Mouse (Mus musculus): Measurements from ENCODE around the gene Spsb4. TPM values are rescaled to one million over a fixed set of nuclear protein-coding genes. Genes with fewer than 3 reads are reported as not detected.

Spsb4 gene
- polyA plus RNA-seq, 1 experiment from 2014 or later: 1.2 TPM

DNA sequence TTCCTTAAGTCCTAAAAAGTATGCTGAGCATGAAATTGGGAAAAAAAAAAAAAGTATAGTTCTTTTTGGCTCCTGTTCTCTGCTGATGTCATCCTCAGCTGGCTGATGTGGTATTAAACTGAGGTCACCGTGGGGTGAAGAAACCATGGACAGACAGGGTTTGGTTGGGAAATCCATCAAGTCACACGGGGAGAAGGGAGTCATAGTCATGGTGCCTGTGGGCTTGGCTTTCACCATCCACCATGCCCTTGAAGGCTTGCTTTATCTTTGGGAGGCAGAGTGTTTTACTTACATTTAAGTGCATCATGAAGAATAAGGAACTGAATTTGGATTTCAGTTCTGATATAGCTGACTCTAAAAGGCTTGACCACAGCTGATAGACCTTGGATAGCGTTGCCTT lies 19.4 kb upstream of the Spsb4 start:
- H3K27me3 ChIP-seq: peaks cover 8% of the 10 kb centered on the region; the same call in 1 of the 2 replicates
- H3K4me1 ChIP-seq (replicated peaks): no peaks in the 10 kb centered on the region
- H3K9me3 ChIP-seq (replicated peaks): no peaks in the 10 kb centered on the region
- no peak for ATAC-seq (ENCODE audit: insufficient read depth)
- no peak overlapping the region for H3K4me3 ChIP-seq (replicated peaks)
- no peak overlapping the region for H3K27ac ChIP-seq (replicated peaks)
- no peak overlapping the region for H3K4me2 ChIP-seq
- 67% methylated on average over 3 of the region's 3 CpGs for WGBS (ENCODE audit: insufficient replicate concordance)
- no peaks in the 10 kb centered on the region for H3K36me3 ChIP-seq (replicated peaks)
- H3K9ac ChIP-seq: no peak overlapping the region

DNA sequence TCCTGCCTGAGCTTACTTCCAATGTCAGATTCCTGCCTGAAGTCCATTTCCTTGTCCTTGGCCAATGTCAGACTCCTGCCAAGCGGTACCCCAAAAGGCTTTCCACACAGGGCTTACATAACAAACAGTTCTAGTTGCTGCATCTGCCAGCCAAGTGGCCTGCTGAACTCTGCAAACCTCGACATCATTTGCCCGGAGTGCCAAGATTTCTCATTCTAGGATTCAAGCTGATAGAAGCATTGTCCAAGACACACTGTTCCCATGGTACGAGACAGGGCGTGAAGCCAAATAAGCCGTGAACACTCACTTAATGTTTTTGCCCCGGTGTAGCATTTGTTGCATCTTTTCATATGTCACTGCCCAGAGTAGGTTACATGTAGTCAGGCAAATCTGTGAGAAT lies 18.0 kb upstream of the Spsb4 start:
- Histone ChIP-seq H3K4me2 (no peak overlapping the region), H3K9ac (no peak overlapping the region), H3K4me1 (replicated peaks) (no peaks in the 10 kb centered on the region), H3K9me3 (replicated peaks) (no peaks in the 10 kb centered on the region), H3K27ac (replicated peaks) (no peak overlapping the region), H3K36me3 (replicated peaks) (no peaks in the 10 kb centered on the region), H3K27me3 (peaks cover 8% of the 10 kb centered on the region; the same call in 1 of the 2 replicates), H3K4me3 (replicated peaks) (no peak overlapping the region)
- 74% methylated on average over 7 of the region's 7 CpGs for WGBS (ENCODE audit: insufficient replicate concordance)
- ATAC-seq (ENCODE audit: insufficient read depth): no peak

- no peak for ATAC-seq (ENCODE audit: insufficient read depth)
- 54% methylated on average over 12 of the region's 12 CpGs for whole genome bisulfite sequencing (ENCODE audit: insufficient replicate concordance)
- H3K27me3 ChIP-seq: peaks cover 4% of the 10 kb centered on the region; the same call in 1 of the 2 replicates
- H3K4me3 ChIP-seq (replicated peaks): no peak overlapping the region
- no peaks in the 10 kb centered on the region for H3K36me3 ChIP-seq (replicated peaks)
- no peaks in the 10 kb centered on the region for H3K9me3 ChIP-seq (replicated peaks)
- H3K9ac ChIP-seq: no peak overlapping the region
- no peak overlapping the region for H3K27ac ChIP-seq (replicated peaks)
- no peak overlapping the region for H3K4me2 ChIP-seq
- no peaks in the 10 kb centered on the region for H3K4me1 ChIP-seq (replicated peaks)
These were observed 8.7 kb upstream of the Spsb4 start for GRCm38 (mm10) chr9:97027361-97027760.

- H3K9me3 ChIP-seq (replicated peaks): no peaks in the 10 kb centered on the region
- H3K36me3 ChIP-seq (replicated peaks): no peaks in the 10 kb centered on the region
- no peak overlapping the region for H3K4me2 ChIP-seq
- no peak overlapping the region for H3K4me3 ChIP-seq (replicated peaks)
- H3K27me3 ChIP-seq: peaks cover 4% of the 10 kb centered on the region; the same call in 1 of the 2 replicates
- no peak for ATAC-seq (ENCODE audit: insufficient read depth)
- H3K4me1 ChIP-seq (replicated peaks): no peaks in the 10 kb centered on the region
- H3K9ac ChIP-seq: no peak overlapping the region
- H3K27ac ChIP-seq (replicated peaks): no peak overlapping the region
- 64% methylated on average over 4 of the region's 4 CpGs for WGBS (ENCODE audit: insufficient replicate concordance)
These were observed 7.4 kb upstream of the Spsb4 start for GRCm38 (mm10) chr9:97026006-97026405.

DNA sequence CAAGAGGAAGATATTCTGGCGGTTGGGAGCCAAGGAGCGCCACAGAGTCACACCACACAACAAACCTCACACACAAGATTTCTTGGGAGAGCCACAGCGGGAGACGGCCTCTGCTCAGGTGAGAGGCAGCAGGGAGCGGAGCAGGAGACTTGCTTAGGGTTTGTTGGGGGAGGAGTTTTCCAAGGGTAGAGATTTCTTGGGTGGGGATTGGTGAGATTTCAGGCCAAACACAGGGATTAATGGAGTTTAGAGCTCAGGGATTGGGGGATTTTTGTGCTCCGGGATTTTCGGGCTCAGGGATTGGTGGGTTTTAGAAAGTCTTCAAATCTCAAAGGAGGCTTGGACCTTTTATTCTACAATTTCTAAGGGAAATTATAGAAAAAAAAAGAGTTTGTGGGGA lies 5.8 kb upstream of the Spsb4 start:
- Histone ChIP-seq H3K36me3 (replicated peaks) (no peaks in the 10 kb centered on the region), H3K27me3 (peaks cover 15% of the 10 kb centered on the region), H3K9ac (no peak overlapping the region), H3K9me3 (replicated peaks) (no peaks in the 10 kb centered on the region), H3K27ac (replicated peaks) (no peak overlapping the region), H3K4me3 (replicated peaks) (no peak overlapping the region), H3K4me1 (replicated peaks) (no peaks in the 10 kb centered on the region), H3K4me2 (no peak overlapping the region)
- no peak for ATAC-seq (ENCODE audit: insufficient read depth)
- WGBS (ENCODE audit: insufficient replicate concordance): 60% methylated on average over 7 of the region's 7 CpGs

DNA sequence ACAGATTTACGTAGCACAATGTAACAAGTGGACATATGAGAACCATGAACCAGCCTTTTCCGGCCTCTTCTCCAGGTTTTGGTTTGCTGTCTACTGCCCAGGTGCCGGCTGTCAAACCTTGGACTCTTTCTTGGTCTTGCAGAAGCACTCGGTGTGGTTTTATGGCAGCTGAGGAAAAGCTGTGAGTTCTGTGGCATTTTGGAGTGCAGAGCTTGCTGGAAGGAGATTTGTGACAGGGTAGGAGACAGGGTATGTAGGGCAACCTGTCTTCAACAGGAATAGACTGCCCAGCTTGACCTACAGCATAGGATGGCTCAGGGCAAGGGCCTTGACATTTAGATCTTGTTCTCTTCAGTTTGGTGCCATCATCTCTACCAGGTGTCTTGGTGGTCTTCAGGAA lies 4.3 kb upstream of the Spsb4 start:
- WGBS (ENCODE audit: insufficient replicate concordance): 67% methylated on average over 4 of the region's 4 CpGs
- no peak overlapping the region for H3K4me2 ChIP-seq
- ATAC-seq (ENCODE audit: insufficient read depth): no peak
- no peak overlapping the region for H3K9ac ChIP-seq
- H3K27me3 ChIP-seq: peaks cover 30% of the 10 kb centered on the region
- no peaks in the 10 kb centered on the region for H3K9me3 ChIP-seq (replicated peaks)
- no peak overlapping the region for H3K27ac ChIP-seq (replicated peaks)
- no peaks in the 10 kb centered on the region for H3K36me3 ChIP-seq (replicated peaks)
- H3K4me3 ChIP-seq (replicated peaks): no peak overlapping the region
- H3K4me1 ChIP-seq (replicated peaks): no peaks in the 10 kb centered on the region; the same call in 1 of the 2 replicates

DNA sequence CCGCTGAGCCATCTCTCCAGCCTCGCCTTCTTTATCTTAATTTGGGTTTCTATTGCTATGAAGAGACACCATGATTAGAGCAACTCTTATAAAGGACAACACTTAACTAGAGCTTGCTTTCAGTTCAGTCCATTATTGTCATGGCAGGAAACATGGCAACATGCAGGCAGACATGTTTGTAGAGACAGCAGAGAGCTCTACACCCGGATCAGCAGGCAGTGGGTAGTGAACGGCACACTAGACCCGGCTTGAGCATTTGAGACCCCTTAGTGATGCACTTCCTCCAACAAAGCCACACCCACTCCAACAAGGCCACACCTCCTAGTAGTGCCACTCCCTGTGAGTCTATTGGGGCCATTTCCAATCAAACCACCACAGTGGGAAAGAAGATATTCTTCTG lies 3.7 kb upstream of the Spsb4 start:
- Histone ChIP-seq H3K4me1 (replicated peaks) (no peaks in the 10 kb centered on the region; the same call in 1 of the 2 replicates), H3K4me3 (replicated peaks) (no peak overlapping the region), H3K9me3 (replicated peaks) (no peaks in the 10 kb centered on the region), H3K36me3 (replicated peaks) (no peaks in the 10 kb centered on the region), H3K9ac (no peak overlapping the region), H3K27ac (replicated peaks) (no peak overlapping the region), H3K4me2 (no peak overlapping the region), H3K27me3 (peaks cover 35% of the 10 kb centered on the region)
- no peak for ATAC-seq (ENCODE audit: insufficient read depth)
- WGBS (ENCODE audit: insufficient replicate concordance): 66% methylated on average over 5 of the region's 5 CpGs

DNA sequence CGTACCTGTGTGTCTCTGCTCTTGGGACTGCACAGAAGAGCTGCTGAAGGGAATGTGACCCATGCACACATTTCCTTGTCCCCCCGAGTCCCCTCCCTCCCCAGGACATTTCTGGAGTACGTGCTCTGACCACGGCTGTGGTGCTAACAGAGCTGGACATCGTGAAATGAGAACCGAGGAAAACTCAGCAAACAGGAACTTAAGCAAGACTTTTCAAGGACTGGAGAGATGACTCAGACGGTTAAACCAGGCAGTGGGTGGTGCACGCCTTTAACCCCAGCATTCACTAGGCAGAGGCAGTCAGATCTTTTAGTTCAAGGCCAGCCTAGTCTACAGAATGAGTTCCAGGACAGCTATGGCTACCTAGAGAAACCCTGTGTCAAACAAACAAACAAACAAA lies 1.5 kb upstream of the Spsb4 start:
- peaks cover 53% of the 10 kb centered on the region for H3K27me3 ChIP-seq
- no peak for ATAC-seq (ENCODE audit: insufficient read depth)
- WGBS (ENCODE audit: insufficient replicate concordance): 27% methylated on average over 8 of the region's 8 CpGs

GRCm38 (mm10) chr9:97019686-97020085 lies 1.0 kb upstream of the Spsb4 start:
- Histone ChIP-seq H3K4me3 (replicated peaks) (no peak overlapping the region), H3K4me1 (replicated peaks) (peaks cover 2% of the 10 kb centered on the region; the same call in 1 of the 2 replicates), H3K27ac (replicated peaks) (no peak overlapping the region), H3K9me3 (replicated peaks) (no peaks in the 10 kb centered on the region), H3K27me3 (peaks cover 53% of the 10 kb centered on the region), H3K4me2 (no peak overlapping the region), H3K9ac (no peak overlapping the region), H3K36me3 (replicated peaks) (no peaks in the 10 kb centered on the region)
- no peak for ATAC-seq (ENCODE audit: insufficient read depth)
- 48% methylated on average over 2 of the region's 2 CpGs for WGBS (ENCODE audit: insufficient replicate concordance)

More for the DNA sequence above, 1.5 kb upstream of the Spsb4 start:
- H3K9ac ChIP-seq: no peak overlapping the region
- H3K9me3 ChIP-seq (replicated peaks): no peaks in the 10 kb centered on the region
- peaks cover 2% of the 10 kb centered on the region; the same call in 1 of the 2 replicates for H3K4me1 ChIP-seq (replicated peaks)
- H3K4me2 ChIP-seq: no peak overlapping the region
- no peak overlapping the region for H3K4me3 ChIP-seq (replicated peaks)
- H3K27ac ChIP-seq (replicated peaks): no peak overlapping the region
- H3K36me3 ChIP-seq (replicated peaks): no peaks in the 10 kb centered on the region

DNA sequence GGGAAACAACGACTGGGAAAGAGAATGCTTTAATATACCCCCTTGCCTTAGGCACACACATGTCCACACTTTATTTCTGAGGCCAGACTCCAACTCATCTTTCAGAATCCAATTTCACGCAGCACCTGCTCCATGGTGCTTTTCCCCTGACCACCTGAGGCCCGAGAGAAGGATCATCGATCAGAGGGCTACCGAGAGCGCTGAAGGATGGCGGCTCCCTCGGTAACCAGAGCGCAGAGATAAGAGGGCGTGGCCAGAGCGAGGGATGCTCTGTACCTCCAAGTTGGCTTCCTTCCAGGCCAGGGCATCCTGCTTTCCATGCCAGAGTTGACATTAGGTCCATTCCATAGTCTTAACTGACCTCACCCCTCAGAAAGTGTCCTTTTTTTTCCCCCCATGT lies 588 bp upstream of the Spsb4 start:
- peak overlapping the region; percentile 72 for H3K4me2 ChIP-seq
- peaks cover 2% of the 10 kb centered on the region; the same call in 1 of the 2 replicates for H3K4me1 ChIP-seq (replicated peaks)
- H3K9ac ChIP-seq: no peak overlapping the region
- H3K27me3 ChIP-seq: peaks cover 53% of the 10 kb centered on the region
- H3K36me3 ChIP-seq (replicated peaks): no peaks in the 10 kb centered on the region
- peak overlapping the region; percentile 49; the same call in 1 of the 2 replicates for H3K4me3 ChIP-seq (replicated peaks)
- WGBS (ENCODE audit: insufficient replicate concordance): 2% methylated on average over 11 of the region's 11 CpGs
- H3K9me3 ChIP-seq (replicated peaks): no peaks in the 10 kb centered on the region
- ATAC-seq (ENCODE audit: insufficient read depth): no peak
- H3K27ac ChIP-seq (replicated peaks): no peak overlapping the region

GRCm38 (mm10) chr9:97017811-97018641 lies 617 bp downstream of the Spsb4 start:
- peak; percentile 13; the same call in 1 of the 2 replicates for ATAC-seq (ENCODE audit: insufficient read depth)
- H3K27me3 ChIP-seq: peaks cover 55% of the 10 kb centered on the region

More at GRCm38 (mm10) chr9:97017811-97018641, 617 bp downstream of the Spsb4 start:
- WGBS (ENCODE audit: insufficient replicate concordance): under 1% methylated on average over 62 of the region's 62 CpGs
- Histone ChIP-seq H3K27ac (replicated peaks) (no peak overlapping the region), H3K9me3 (replicated peaks) (no peaks in the 10 kb centered on the region), H3K9ac (no peak overlapping the region), H3K4me3 (replicated peaks) (peak overlapping the region; percentile 49), H3K36me3 (replicated peaks) (no peaks in the 10 kb centered on the region), H3K4me2 (peak overlapping the region; percentile 72), H3K4me1 (replicated peaks) (peaks cover 2% of the 10 kb centered on the region; the same call in 1 of the 2 replicates)

Measured in liver, embryonic 15.5 days (tissue).